19 mouse cellular contexts compared by ENCODE assay signal in the genomic region with DNA sequence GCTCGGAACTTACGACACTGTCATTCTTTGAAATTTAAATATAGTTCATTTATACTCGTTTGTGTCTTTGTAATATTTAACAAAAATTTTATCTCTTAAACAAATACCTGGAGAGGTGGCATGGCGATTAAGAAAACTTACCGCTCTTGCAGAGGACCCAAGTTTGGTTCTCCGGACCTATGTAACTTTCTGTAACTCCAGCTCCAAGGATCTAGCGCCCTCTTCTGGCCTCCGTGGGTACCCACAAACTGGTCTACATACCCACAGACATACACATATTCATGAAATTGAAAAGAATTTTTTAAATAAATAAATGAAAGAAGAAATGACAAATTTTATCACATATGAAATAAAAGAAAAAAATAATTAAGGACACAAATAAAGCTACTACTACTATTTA.
DNase-seq lines count a peak whose midpoint lies in the region; ATAC-seq and TF ChIP-seq lines count a peak whose summit lies in the region.
"Had no signal": no experiment of that assay in that cellular context is flagged by ENCODE, and none has a peak within 500 bp of the region (broad histone marks: within the 10 kb centered on the region; RNA-seq: fewer than 3 reads in every experiment).

No protein-coding gene starts in this region.

- ATAC-seq in megakaryocyte, adult 5-6 weeks (ENCODE audit: poor library complexity, severe bottlenecking): no peak
- ATAC-seq: hindbrain, embryonic 16.5 days; midbrain, embryonic 13.5 days had no signal

- DNase-seq in layer of hippocampus, adult 2 months (ENCODE audit: low spot score in 2 of 2): no peak
- no peak for DNase-seq in layer of hippocampus, adult 9-11 months
- DNase-seq in 416B (ENCODE audit: low read depth) (peak; percentile 9), R1 (ENCODE audit: low read depth, low spot score) (peak; percentile 83)
- no peak for DNase-seq in cerebellum, postnatal 10 days
- DNase-seq: adrenal gland, postnatal 14 days; cerebellum, adult 2 months; heart, adult 18-20 months; heart, postnatal 36 days; kidney, adult 11 months; kidney, postnatal 25 days; liver, embryonic 13.5 days; right cerebral cortex, postnatal 25 days had no signal

- TF ChIP-seq CTCF in layer of hippocampus, adult 2 months (conservative IDR thresholded peaks at IDR 0.05): peak; percentile 33
- TF ChIP-seq CTCF in E14TG2a.4 (conservative IDR thresholded peaks at IDR 0.05; ENCODE audit: low read length): peak; percentile 76

- H3K4me3 ChIP-seq in layer of hippocampus, adult 2 months: no peak overlapping the region
- H3K4me3 ChIP-seq in E14TG2a.4 (replicated peaks; ENCODE audit: low read length): no peak overlapping the region
- H3K4me3 ChIP-seq: embryonic facial prominence, embryonic 10.5 days; limb, embryonic 10.5 days; liver, embryonic 13.5 days; midbrain, embryonic 13.5 days had no signal

- peaks cover 14% of the 10 kb centered on the region for H3K4me1 ChIP-seq in E14TG2a.4 (replicated peaks; ENCODE audit: low read depth, low read length)
- H3K4me1 ChIP-seq: embryonic facial prominence, embryonic 10.5 days; limb, embryonic 10.5 days; liver, embryonic 13.5 days; midbrain, embryonic 13.5 days had no signal

- no peak overlapping the region for H3K27ac ChIP-seq in layer of hippocampus, adult 2 months
- H3K27ac ChIP-seq: embryonic facial prominence, embryonic 10.5 days; limb, embryonic 10.5 days; liver, embryonic 13.5 days; midbrain, embryonic 13.5 days had no signal

- H3K36me3 ChIP-seq in E14TG2a.4 (ENCODE audit: insufficient read depth, low read length): no peaks in the 10 kb centered on the region
- H3K36me3 ChIP-seq: embryonic facial prominence, embryonic 10.5 days; limb, embryonic 10.5 days; liver, embryonic 13.5 days; midbrain, embryonic 13.5 days had no signal

- H3K27me3 ChIP-seq in E14TG2a.4 (ENCODE audit: insufficient read depth, low read length): no peaks in the 10 kb centered on the region
- H3K27me3 ChIP-seq: liver, embryonic 13.5 days; midbrain, embryonic 13.5 days had no signal

- H3K9me3 ChIP-seq in E14TG2a.4 (ENCODE audit: low read length): peaks cover 7% of the 10 kb centered on the region
- H3K9me3 ChIP-seq: embryonic facial prominence, embryonic 10.5 days; limb, embryonic 10.5 days; liver, embryonic 13.5 days; midbrain, embryonic 13.5 days had no signal

Comparison
In these comparisons a context has a peak if more than half of its experiments do, and no peak if none do; other contexts are left out.
1. DNase-seq: peak in 416B (single experiment) and R1 (single experiment); none in layer of hippocampus, adult 2 months (0 of 2), layer of hippocampus, adult 9-11 months (single experiment) and cerebellum, postnatal 10 days (0 of 2).